Mouse (Mus musculus) megakaryocyte, embryonic 14.5 days (primary cell): ENCODE results near the gene Oat. TPM values are rescaled to one million over a fixed set of nuclear protein-coding genes. Genes with fewer than 3 reads are reported as not detected.

ENCODE experiments used
- H3K27me3 ChIP-seq: replicated peaks from 2 replicates; pipeline ENCODE3; 2012; ENCODE audit warnings: inconsistent platforms
- H3K36me3 ChIP-seq: replicated peaks from 2 replicates; pipeline ENCODE3; 2012; ENCODE audit warnings: low read length, inconsistent platforms, mixed read lengths
- H3K4me1 ChIP-seq: 2 replicates; pipeline ENCODE4 v1.6.1; 2012; ENCODE audit warnings: inconsistent platforms
- H3K4me3 ChIP-seq: replicated peaks from 2 replicates; pipeline ENCODE3; 2012; ENCODE audit warnings: moderate library complexity, mild to moderate bottlenecking, inconsistent platforms
- H3K9me3 ChIP-seq: 2 replicates; pipeline ENCODE4 v1.6.1; 2012; ENCODE audit warnings: inconsistent platforms
- FLI1 ChIP-seq: IDR thresholded peaks from 2 replicates; pipeline ENCODE4 v1.6.1; 2012; ENCODE audit warnings: low read length, inconsistent platforms, mixed read lengths
- GATA1 ChIP-seq: IDR thresholded peaks from 3 replicates; pipeline ENCODE4 v1.6.1; 2012; ENCODE audit warnings: mixed read lengths, low read length, inconsistent platforms, borderline replicate concordance
- polyA plus RNA-seq: library from polyadenylated mRNA; stranded (reverse); fragments of >175 nt; gene quantifications from 2 replicates; pipeline ENCODE4 v1.2.3, GENCODE M21; 2012; ENCODE audit warnings: low replicate concordance; ENCODE audit not compliant: insufficient read depth

The Oat gene
- polyA plus RNA-seq, 1 experiment = 0.77 TPM

DNA sequence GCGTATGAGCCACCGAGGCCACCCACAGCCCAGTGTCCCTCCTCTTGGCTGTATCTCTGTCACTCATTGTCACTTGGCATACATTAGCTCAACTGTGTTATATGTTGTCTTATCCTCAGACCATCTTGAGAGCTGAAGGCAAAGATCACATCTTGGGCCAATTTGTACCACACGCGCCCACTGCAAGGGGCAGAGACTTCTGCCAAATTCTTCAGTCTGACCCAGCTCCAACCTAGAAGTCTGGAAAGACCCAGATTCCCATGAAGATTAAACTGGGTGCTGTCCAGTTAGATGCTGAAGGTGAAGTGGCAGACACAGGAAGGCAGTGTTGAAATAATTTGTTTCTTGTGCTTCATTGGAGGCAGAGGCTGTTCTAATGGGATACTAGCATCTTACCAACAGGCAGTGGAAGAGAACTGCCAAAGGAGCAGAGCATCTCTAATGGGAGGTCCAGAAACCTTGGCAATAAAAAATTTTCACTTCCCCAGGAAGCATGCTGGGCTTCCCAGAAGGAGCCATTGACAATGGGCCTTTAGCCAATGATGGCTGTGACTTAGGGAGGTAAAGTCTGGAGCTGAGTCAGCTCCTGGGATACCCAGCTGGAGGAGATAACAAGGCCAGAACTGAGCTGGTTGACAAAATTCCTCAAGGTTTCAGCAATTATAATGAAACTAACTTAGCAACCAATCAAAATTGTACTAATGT lies 32.3 kb upstream of the Oat start:
- H3K36me3 ChIP-seq = no peaks in the 10 kb centered on the region
- H3K9me3 ChIP-seq = no peaks in the 10 kb centered on the region
- H3K4me1 ChIP-seq = peaks cover 41% of the 10 kb centered on the region
- no peak for TF ChIP-seq FLI1
- TF ChIP-seq GATA1 = no peak
- H3K4me3 ChIP-seq = no peak overlapping the region
- peaks cover 29% of the 10 kb centered on the region for H3K27me3 ChIP-seq

DNA sequence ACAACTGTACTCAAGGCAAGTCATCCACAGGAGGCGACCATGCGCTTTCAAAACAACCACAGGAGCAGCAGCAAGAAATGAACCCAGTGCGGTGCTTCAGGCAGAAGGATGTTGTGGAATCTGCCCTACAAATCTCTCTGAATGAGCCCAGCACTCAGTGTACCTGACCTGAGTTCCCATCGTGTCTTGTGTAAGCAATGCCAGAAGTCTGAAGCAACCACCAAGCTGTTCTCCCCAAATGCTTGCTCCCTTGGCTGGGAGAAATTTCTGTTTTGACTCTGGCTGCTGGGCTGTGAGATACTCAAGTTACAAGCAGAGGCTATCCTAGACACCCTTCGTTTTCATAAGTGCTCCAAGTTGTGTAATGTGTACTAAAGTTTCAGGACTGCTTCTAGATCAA lies 29.5 kb upstream of the Oat start:
- no peak for TF ChIP-seq FLI1
- TF ChIP-seq GATA1 = no peak
- no peaks in the 10 kb centered on the region for H3K9me3 ChIP-seq

DNA sequence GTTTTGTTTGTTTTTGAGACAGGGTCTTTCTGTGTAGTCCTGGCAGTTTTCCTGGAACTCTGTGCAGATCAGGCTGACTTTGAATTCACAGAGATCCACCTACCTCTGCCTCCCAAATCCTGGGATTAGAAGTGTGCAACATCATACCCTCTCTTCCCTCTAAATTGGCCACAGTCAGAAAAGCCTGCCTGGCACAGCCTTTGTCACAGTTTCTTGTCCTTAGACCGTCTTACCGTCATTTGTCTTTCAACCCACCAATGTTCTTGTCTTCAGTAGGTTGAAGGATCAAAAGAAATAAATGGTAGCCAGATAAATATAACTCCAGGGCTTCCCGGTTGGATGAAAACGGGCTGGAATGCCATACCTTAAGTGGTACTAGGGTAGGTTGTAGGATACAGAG lies 28.5 kb upstream of the Oat start:
- TF ChIP-seq FLI1 (no peak), GATA1 (no peak)

More for the DNA sequence above, 29.5 kb upstream of the Oat start:
- Histone ChIP-seq H3K4me3 (no peak overlapping the region), H3K4me1 (peaks cover 29% of the 10 kb centered on the region), H3K36me3 (no peaks in the 10 kb centered on the region), H3K27me3 (peaks cover 57% of the 10 kb centered on the region)

DNA sequence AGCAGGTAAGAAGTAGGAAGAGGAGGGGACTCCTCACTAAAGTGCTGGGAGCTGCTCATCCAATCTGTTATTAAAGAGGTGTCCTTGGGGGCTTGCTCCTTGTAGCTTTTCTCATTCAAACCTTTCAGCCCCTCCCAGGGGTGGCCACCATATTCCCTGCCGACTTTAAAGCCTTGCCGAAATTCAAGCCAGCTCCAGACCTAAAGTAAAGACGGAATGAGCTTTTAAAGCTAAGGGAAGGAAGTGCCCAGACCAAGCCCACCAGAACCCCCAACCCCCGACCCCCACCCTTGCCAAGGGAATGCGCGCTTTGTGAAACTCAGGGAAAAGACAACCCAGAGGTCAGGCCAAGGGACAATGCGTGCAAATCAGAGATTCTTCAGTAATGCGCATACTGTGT lies 24.7 kb upstream of the Oat start:
- peaks cover 40% of the 10 kb centered on the region for H3K4me1 ChIP-seq
- H3K9me3 ChIP-seq = no peaks in the 10 kb centered on the region
- TF ChIP-seq FLI1 (no peak), GATA1 (no peak)
- no peak overlapping the region for H3K4me3 ChIP-seq
- no peaks in the 10 kb centered on the region for H3K36me3 ChIP-seq
- peaks cover 94% of the 10 kb centered on the region for H3K27me3 ChIP-seq

More for the DNA sequence above, 28.5 kb upstream of the Oat start:
- Histone ChIP-seq H3K9me3 (no peaks in the 10 kb centered on the region), H3K27me3 (peaks cover 67% of the 10 kb centered on the region), H3K36me3 (no peaks in the 10 kb centered on the region), H3K4me1 (peaks cover 28% of the 10 kb centered on the region), H3K4me3 (no peak overlapping the region)

DNA sequence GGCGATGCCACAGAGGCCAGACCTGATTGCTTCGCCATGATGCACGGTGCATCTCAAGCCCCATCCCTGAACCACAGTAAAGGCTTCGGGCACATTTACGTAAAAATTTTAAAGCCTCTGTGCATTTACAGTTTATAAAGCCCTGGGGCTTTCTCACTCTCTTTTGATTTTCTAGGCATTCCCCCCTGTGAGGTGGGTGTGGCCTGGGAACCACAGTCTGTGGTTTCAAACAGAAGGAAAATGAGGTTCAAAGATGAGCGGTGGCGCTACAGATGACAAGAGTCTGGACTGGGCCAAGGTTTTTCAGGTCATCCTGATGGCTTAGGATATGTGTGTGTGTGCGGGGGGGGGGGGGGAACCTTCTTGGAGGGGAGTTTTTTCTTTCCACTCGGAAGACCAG lies 23.8 kb upstream of the Oat start:
- TF ChIP-seq GATA1 (no peak), FLI1 (no peak)
- peaks cover 97% of the 10 kb centered on the region for H3K27me3 ChIP-seq
- H3K4me1 ChIP-seq = peaks cover 40% of the 10 kb centered on the region
- no peaks in the 10 kb centered on the region for H3K9me3 ChIP-seq
- H3K4me3 ChIP-seq = peak overlapping the region; percentile 75
- no peaks in the 10 kb centered on the region for H3K36me3 ChIP-seq

DNA sequence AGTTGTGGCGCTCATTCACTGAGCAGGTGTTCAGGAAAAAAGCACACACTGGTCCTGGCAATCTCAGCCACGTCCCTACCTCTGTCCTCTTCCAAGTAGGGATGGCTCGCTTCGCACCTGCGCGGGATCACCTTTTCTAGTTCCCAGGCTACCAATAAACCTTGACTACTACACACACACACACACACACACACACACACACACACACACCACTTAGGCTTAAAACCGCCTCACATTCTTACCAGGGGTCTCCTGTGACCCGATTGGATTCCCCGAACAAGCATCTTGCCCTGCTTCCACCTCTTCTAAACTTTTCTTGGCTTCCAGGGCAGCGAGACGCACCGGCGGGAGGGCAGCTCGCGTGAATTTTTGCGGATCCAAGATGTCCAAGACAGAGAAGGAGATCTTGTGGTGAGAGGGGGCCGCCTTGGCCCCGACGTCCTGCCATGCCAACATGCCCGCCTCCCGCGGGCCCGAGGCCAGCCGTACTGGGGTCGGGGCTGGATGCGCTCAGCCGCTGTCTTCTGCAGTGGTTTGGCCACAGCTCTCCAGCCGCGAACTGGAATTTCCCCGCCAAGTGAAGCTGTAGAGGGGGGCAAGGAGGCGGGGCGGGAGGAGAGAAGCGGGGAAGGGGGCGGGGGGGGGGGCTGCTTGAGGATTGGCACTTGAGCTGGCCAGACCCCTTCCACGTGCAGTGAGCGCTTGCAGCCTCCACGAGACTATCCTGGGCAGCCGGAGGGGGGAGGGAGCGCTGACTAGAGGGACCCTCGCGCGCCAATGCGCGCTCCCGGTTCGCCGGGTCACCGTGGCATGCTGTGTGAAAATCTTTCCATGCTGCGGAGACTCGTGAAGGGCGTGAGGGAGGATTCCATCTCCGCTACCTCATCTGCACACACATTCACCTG lies 23.1 kb upstream of the Oat start, which contains the start of gene Nkx1-2:
Nkx1-2 (minus strand) TSS at position 567 of the 905 bp plus-strand sequence.
- Histone ChIP-seq H3K4me3 (peak within 1 kb of the TSS; percentile 75), H3K9me3 (no peaks in the 10 kb centered on the region), H3K36me3 (no peaks in the 10 kb centered on the region), H3K27me3 (peaks cover 97% of the 10 kb centered on the region), H3K4me1 (peaks cover 40% of the 10 kb centered on the region)
- no peak for TF ChIP-seq GATA1
- no peak for TF ChIP-seq FLI1

DNA sequence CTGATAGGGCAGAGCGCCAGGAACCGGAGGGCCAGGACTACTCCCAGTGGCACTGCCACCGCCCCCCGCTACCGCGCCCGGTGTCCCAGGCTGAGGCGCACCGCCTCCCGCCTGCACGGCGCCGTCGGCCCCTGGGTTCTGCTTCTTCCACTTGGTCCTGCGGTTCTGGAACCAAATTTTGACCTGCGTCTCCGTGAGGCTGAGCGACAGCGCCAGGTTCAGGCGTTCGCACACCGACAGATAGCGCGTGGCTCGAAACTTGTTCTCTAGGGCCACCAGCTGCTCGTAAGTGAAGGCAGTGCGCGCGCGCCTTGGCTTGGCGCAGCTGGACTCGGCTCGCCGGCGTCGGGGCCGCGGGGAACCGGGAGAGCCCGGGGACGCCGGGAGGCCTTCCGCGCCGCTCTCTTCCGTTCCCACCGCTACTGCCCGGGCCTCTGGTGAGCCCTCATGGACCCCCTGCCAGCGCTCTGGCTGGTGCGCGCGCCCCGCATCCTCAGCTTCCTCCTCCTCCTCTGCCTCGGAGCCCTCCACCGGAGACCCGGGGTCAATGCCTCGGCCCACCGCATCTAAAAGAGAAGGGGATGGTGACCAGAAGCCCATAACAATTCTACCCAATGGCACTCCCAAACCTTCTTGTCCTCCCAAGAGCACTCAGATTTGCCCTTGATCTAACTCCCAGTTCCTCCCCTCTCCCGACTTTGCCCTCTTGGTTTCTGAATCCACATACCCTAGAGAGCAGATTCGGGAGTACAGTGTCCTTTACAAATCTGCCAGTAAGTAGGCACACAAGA lies 21.2 kb upstream of the Oat start:
- Histone ChIP-seq H3K9me3 (no peaks in the 10 kb centered on the region), H3K36me3 (no peaks in the 10 kb centered on the region), H3K4me3 (peak overlapping the region; percentile 87), H3K27me3 (peaks cover 97% of the 10 kb centered on the region), H3K4me1 (peaks cover 40% of the 10 kb centered on the region)
- no peak for TF ChIP-seq FLI1
- no peak for TF ChIP-seq GATA1

DNA sequence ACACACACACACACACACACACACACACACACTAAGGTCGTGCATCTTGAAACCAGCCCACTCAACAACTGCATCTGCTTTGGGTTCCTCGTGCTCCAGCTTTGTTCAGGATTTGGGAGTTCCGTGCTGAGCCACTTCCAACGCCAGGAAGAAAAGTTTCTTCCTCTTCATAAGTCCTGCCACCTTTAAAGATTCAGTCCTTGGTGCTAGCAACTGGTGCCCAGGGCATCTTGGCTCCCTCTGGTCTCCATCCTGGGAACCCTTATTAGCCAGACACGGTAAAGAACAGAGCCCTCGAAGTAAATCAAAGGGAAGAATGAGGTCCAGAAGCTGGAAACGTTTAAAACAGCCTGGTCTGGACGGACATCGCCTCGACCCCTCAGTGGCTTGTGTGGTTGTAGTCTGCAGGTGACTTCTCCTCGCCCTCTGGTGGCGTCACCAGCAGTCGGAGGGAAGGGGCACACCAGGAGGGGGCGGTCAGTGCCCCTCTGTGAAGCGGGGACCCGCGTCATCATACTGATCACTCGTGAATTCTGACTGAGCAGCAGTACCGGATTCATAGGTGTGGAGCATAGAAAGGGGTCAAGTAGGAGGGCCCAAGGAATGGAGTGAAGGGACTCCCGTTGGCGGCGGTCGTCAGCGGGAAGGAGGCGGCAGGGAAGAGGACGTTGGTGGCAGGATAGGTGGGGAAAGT lies 20.5 kb upstream of the Oat start:
- H3K36me3 ChIP-seq = no peaks in the 10 kb centered on the region
- TF ChIP-seq GATA1 = no peak
- TF ChIP-seq FLI1 = no peak
- H3K27me3 ChIP-seq = peaks cover 95% of the 10 kb centered on the region
- peak overlapping the region; percentile 87 for H3K4me3 ChIP-seq
- H3K9me3 ChIP-seq = no peaks in the 10 kb centered on the region
- H3K4me1 ChIP-seq = peaks cover 40% of the 10 kb centered on the region

DNA sequence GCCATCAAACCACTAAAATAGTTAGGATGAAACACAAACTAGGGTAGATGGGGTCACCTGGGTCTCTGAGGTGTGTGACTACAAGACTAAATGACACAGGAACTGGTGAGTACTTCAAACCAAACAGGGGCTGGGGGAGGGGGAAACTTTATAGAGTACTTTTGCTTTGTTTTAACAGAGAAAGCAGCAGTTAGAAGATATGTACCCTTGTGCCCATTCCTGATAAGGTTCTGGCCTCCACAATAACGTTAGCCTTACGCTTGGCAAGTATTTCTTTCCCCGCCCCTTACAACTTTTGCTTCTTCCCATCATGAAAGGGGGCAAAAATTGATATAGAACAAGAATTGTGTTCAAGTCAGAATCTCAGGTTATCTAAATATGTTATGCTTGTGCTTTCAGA lies 19.6 kb upstream of the Oat start:
- TF ChIP-seq GATA1 (no peak), FLI1 (no peak)
- H3K27me3 ChIP-seq = peaks cover 93% of the 10 kb centered on the region
- H3K4me1 ChIP-seq = peaks cover 40% of the 10 kb centered on the region
- H3K36me3 ChIP-seq = no peaks in the 10 kb centered on the region
- no peak overlapping the region for H3K4me3 ChIP-seq
- H3K9me3 ChIP-seq = no peaks in the 10 kb centered on the region
